Mouse (Mus musculus): Measurements from ENCODE around the gene Trim72. TPM values are rescaled to one million over a fixed set of nuclear protein-coding genes. Genes with fewer than 3 reads are reported as not detected.

The Trim72 gene
- polyA plus RNA-seq (2015; fragmentation: Nextera tagmentation; extraction: Ambion mirVana) = 0.15 TPM in 1 of 2 replicates, not detected in the other

GRCm38 (mm10) chr7:128003688-128004087 lies at the start of gene Trim72:
Trim72 (plus strand) TSS chr7:128003949.

GRCm38 (mm10) chr7:127967004-127967921 lies 36.5 kb upstream of the Trim72 start, which contains the start of gene Fus:
Fus (plus strand) TSS chr7:127967457.

GRCm38 (mm10) chr7:127993341-127993977 lies 10.3 kb upstream of the Trim72 start, which contains the start of gene Pycard:
Pycard (minus strand) TSS chr7:127993867.

Other genes with a start within 250 kb of the Trim72 start
- gene Orai3, start 234.1 kb upstream of the Trim72 start, polyA plus RNA-seq (2015; fragmentation: Nextera tagmentation; extraction: Ambion mirVana) = 22.4 and 30.3 TPM in 2 replicates
- gene Setd1a, start 227.3 kb upstream of the Trim72 start, polyA plus RNA-seq (2015; fragmentation: Nextera tagmentation; extraction: Ambion mirVana) = 18.0 and 18.3 TPM in 2 replicates
- not detected in 2 replicates for gene Gm49388, start 218.3 kb upstream of the Trim72 start, polyA plus RNA-seq (2015; fragmentation: Nextera tagmentation; extraction: Ambion mirVana)
- 38.2 and 51.3 TPM in 2 replicates for gene Hsd3b7, start 203.3 kb upstream of the Trim72 start, polyA plus RNA-seq (2015; fragmentation: Nextera tagmentation; extraction: Ambion mirVana)
- gene Stx4a, start 179.7 kb upstream of the Trim72 start, polyA plus RNA-seq (2015; fragmentation: Nextera tagmentation; extraction: Ambion mirVana) = 36.1 and 40.7 TPM in 2 replicates
- 4.0 and 5.3 TPM in 2 replicates for gene Stx1b, start 179.4 kb upstream of the Trim72 start, polyA plus RNA-seq (2015; fragmentation: Nextera tagmentation; extraction: Ambion mirVana)
- gene Zfp646, start 127.7 kb upstream of the Trim72 start, polyA plus RNA-seq (2015; fragmentation: Nextera tagmentation; extraction: Ambion mirVana) = 5.1 and 5.5 TPM in 2 replicates
- 8.6 and 10.2 TPM in 2 replicates for gene Zfp668, start 127.1 kb upstream of the Trim72 start, polyA plus RNA-seq (2015; fragmentation: Nextera tagmentation; extraction: Ambion mirVana)
- gene Prss53, start 113.0 kb upstream of the Trim72 start, polyA plus RNA-seq (2015; fragmentation: Nextera tagmentation; extraction: Ambion mirVana) = 0.72 and 0.84 TPM in 2 replicates
- not detected in 2 replicates for gene Gm21974, start 108.5 kb upstream of the Trim72 start, polyA plus RNA-seq (2015; fragmentation: Nextera tagmentation; extraction: Ambion mirVana)
- gene Vkorc1, start 108.3 kb upstream of the Trim72 start, polyA plus RNA-seq (2015; fragmentation: Nextera tagmentation; extraction: Ambion mirVana) = 209 and 232 TPM in 2 replicates
- 87.5 and 128 TPM in 2 replicates for gene Bckdk, start 99.9 kb upstream of the Trim72 start, polyA plus RNA-seq (2015; fragmentation: Nextera tagmentation; extraction: Ambion mirVana)
- gene Kat8, start 91.4 kb upstream of the Trim72 start, polyA plus RNA-seq (2015; fragmentation: Nextera tagmentation; extraction: Ambion mirVana) = 23.3 and 29.7 TPM in 2 replicates
- gene Prss8, start 73.8 kb upstream of the Trim72 start, polyA plus RNA-seq (2015; fragmentation: Nextera tagmentation; extraction: Ambion mirVana) = 1.0 and 2.5 TPM in 2 replicates
- 12.9 and 13.1 TPM in 2 replicates for gene Prss36, start 57.2 kb upstream of the Trim72 start, polyA plus RNA-seq (2015; fragmentation: Nextera tagmentation; extraction: Ambion mirVana)
- gene Fus, start 36.5 kb upstream of the Trim72 start, polyA plus RNA-seq (2015; fragmentation: Nextera tagmentation; extraction: Ambion mirVana) = 170 and 234 TPM in 2 replicates
- gene Pycard, start 10.1 kb upstream of the Trim72 start, polyA plus RNA-seq (2015; fragmentation: Nextera tagmentation; extraction: Ambion mirVana) = 37.4 and 57.5 TPM in 2 replicates
- 1.8 and 2.1 TPM in 2 replicates for gene Itgam, start 58.7 kb downstream of the Trim72 start, polyA plus RNA-seq (2015; fragmentation: Nextera tagmentation; extraction: Ambion mirVana)
- gene Gm49368, start 58.7 kb downstream of the Trim72 start, polyA plus RNA-seq (2015; fragmentation: Nextera tagmentation; extraction: Ambion mirVana) = 0.06 TPM in 1 of 2 replicates, not detected in the other
- 0.23 TPM in 1 of 2 replicates, not detected in the other for gene Itgax, start 125.6 kb downstream of the Trim72 start, polyA plus RNA-seq (2015; fragmentation: Nextera tagmentation; extraction: Ambion mirVana)
- gene Itgad, start 150.4 kb downstream of the Trim72 start, polyA plus RNA-seq (2015; fragmentation: Nextera tagmentation; extraction: Ambion mirVana) = not detected in 2 replicates
- 4.9 and 7.4 TPM in 2 replicates for gene Cox6a2, start 202.4 kb downstream of the Trim72 start, polyA plus RNA-seq (2015; fragmentation: Nextera tagmentation; extraction: Ambion mirVana)
- gene Armc5, start 233.4 kb downstream of the Trim72 start, polyA plus RNA-seq (2015; fragmentation: Nextera tagmentation; extraction: Ambion mirVana) = 10.9 and 15.4 TPM in 2 replicates
- 3.9 and 4.2 TPM in 2 replicates for gene 9130023H24Rik, start 234.1 kb downstream of the Trim72 start, polyA plus RNA-seq (2015; fragmentation: Nextera tagmentation; extraction: Ambion mirVana)
- 37.9 and 53.6 TPM in 2 replicates for gene Tgfb1i1, start 242.9 kb downstream of the Trim72 start, polyA plus RNA-seq (2015; fragmentation: Nextera tagmentation; extraction: Ambion mirVana)

All from adrenal gland, postnatal 0 days (tissue).